Mouse (Mus musculus): ENCODE measurements around the gene Tcp11. TPM values are rescaled to one million over a fixed set of nuclear protein-coding genes. Genes with fewer than 3 reads are reported as not detected.

Gene Tcp11
- polyA plus RNA-seq, 1 experiment from 2014 or later: 1.6 TPM

DNA sequence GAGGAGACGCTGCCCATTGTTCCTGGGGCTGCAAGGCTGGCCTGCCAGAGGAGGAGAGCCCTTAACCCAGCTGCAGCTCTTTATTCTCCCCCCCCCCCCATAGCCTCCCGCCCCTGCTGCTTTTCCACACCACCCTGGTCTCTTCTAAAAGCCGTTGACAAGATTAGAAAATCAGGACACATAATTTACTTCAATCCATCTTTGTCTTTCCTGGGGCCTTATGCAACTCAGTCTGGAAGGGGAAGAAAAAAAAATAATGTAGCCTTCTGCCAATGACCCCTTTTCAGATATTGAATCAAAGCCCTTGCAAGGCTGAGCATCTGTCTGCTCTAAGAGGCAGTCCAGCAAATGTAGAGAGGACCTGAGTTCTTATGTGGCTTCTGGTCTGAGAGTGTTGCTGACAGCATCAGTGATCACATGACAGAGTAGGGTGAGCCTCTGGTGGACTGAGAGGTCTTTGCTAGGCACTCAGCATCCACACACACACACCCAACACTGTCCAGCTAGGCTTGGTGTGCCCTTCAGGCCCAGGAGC, 47.3 kb downstream of the Tcp11 start:
- Histone ChIP-seq H3K4me1 (peaks cover 58% of the 10 kb centered on the region), H3K4me2 (no peak overlapping the region), H3K9me3 (no peaks in the 10 kb centered on the region), H3K36me3 (replicated peaks) (0 out of 2 replicates have a peak, but pooled peaks cover 3% of the 10 kb centered on the region), H3K4me3 (replicated peaks) (no peak overlapping the region), H3K9ac (peak overlapping the region; percentile 45; the same call in 1 of the 2 replicates), H3K27me3 (no peaks in the 10 kb centered on the region), H3K27ac (peak overlapping the region; percentile 88)
- WGBS: 17% methylated on average over 3 of the region's 3 CpGs
- no peak for ATAC-seq (ENCODE audit: low FRiP score)

DNA sequence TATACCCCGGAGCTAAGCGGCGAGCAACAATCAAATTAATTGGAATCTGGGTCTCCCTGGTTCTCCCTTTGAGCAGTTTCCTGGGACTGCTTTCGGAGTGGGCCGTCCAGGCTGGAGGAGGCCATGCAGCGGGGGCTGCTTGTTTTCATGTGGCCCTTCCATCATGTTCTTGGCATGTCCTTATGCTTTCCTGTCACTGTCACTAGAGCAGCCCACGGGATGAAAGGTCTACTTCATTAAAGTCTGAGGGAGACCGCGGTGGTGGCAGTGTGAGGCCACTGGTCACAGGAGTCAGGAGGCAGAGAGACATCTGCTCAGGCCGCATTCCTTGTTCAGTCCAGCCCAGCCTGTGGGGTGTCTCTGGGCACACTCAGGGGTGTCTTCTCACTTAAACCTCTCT, 48.2 kb downstream of the Tcp11 start:
- Histone ChIP-seq H3K9ac (peak overlapping the region; percentile 45; the same call in 1 of the 2 replicates), H3K4me1 (peaks cover 53% of the 10 kb centered on the region), H3K27me3 (no peaks in the 10 kb centered on the region), H3K9me3 (no peaks in the 10 kb centered on the region), H3K36me3 (replicated peaks) (0 out of 2 replicates have a peak, but pooled peaks cover 7% of the 10 kb centered on the region), H3K4me3 (replicated peaks) (no peak overlapping the region), H3K4me2 (no peak overlapping the region), H3K27ac (peak overlapping the region; percentile 88)
- WGBS: 67% methylated on average over 10 of the region's 10 CpGs
- ATAC-seq (ENCODE audit: low FRiP score): no peak

DNA sequence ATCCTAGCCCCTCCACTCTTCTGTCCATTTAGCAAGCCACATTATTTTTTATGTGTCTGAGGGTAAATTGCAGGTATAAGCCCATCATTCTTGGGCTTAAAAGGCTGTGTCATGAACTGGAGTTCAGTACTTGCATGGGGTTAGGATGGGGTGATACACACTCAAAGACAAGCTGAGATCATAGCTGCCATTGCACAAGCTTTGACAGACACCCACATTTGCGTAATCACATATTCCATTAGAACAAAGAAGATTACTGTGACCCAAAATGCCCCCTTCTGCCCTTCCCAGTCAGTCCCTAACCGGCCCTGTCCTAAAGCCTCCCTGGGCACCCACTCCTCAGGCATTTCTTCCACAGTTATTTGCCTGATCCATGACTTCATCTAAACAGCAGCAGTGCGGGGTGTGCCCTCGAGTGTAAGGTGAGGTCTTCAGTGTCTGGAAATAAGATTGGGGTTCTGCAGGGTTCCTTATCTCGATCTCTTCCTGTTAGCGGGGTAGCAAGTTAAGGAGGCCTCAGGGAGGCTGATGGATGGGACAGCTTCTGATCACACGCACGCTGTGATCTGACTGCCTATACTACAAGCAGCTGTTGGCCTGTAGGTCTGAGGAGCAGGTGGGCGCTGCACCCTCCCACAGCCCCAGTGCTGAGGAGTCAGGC, 49.0 kb downstream of the Tcp11 start:
- Histone ChIP-seq H3K9ac (no peak overlapping the region), H3K4me3 (replicated peaks) (no peak overlapping the region), H3K36me3 (replicated peaks) (0 out of 2 replicates have a peak, but pooled peaks cover 8% of the 10 kb centered on the region), H3K4me1 (peaks cover 48% of the 10 kb centered on the region), H3K9me3 (no peaks in the 10 kb centered on the region), H3K27ac (peak overlapping the region; percentile 88), H3K4me2 (no peak overlapping the region), H3K27me3 (no peaks in the 10 kb centered on the region)
- 81% methylated on average over 9 of the region's 9 CpGs for WGBS
- no peak for ATAC-seq (ENCODE audit: low FRiP score)

GRCm38 (mm10) chr17:28030446-28030845, 50.0 kb downstream of the Tcp11 start:
- Histone ChIP-seq H3K4me2 (no peak overlapping the region), H3K9me3 (no peaks in the 10 kb centered on the region), H3K4me1 (peaks cover 56% of the 10 kb centered on the region), H3K9ac (no peak overlapping the region), H3K27ac (peak overlapping the region; percentile 50), H3K36me3 (replicated peaks) (0 out of 2 replicates have a peak, but pooled peaks cover 8% of the 10 kb centered on the region), H3K4me3 (replicated peaks) (no peak overlapping the region), H3K27me3 (no peaks in the 10 kb centered on the region)
- ATAC-seq (ENCODE audit: low FRiP score): no peak
- 82% methylated on average over 10 of the region's 10 CpGs for WGBS

- Histone ChIP-seq H3K4me2 (no peak overlapping the region), H3K9me3 (no peaks in the 10 kb centered on the region), H3K27ac (0 out of 2 replicates have a peak overlapping the region, but pooled peaks have one; percentile 13), H3K27me3 (no peaks in the 10 kb centered on the region), H3K4me1 (peaks cover 63% of the 10 kb centered on the region), H3K9ac (no peak overlapping the region), H3K4me3 (replicated peaks) (no peak overlapping the region), H3K36me3 (replicated peaks) (0 out of 2 replicates have a peak, but pooled peaks cover 6% of the 10 kb centered on the region)
- no peak for ATAC-seq (ENCODE audit: low FRiP score)
- WGBS: 57% methylated on average over 2 of the region's 2 CpGs
Observed at GRCm38 (mm10) chr17:28029308-28029707, 51.1 kb downstream of the Tcp11 start.

GRCm38 (mm10) chr17:28028236-28028635, 52.2 kb downstream of the Tcp11 start:
- 0 out of 2 replicates have a peak, but pooled peaks cover 5% of the 10 kb centered on the region for H3K36me3 ChIP-seq (replicated peaks)
- H3K27ac ChIP-seq: no peak overlapping the region; the same call in 1 of the 2 replicates
- H3K27me3 ChIP-seq: 0 out of 2 replicates have a peak, but pooled peaks cover 2% of the 10 kb centered on the region
- H3K4me1 ChIP-seq: peaks cover 66% of the 10 kb centered on the region
- 67% methylated on average over 10 of the region's 10 CpGs for WGBS
- no peak overlapping the region for H3K4me2 ChIP-seq
- H3K9ac ChIP-seq: no peak overlapping the region
- H3K9me3 ChIP-seq: no peaks in the 10 kb centered on the region
- no peak for ATAC-seq (ENCODE audit: low FRiP score)
- no peak overlapping the region for H3K4me3 ChIP-seq (replicated peaks)

GRCm38 (mm10) chr17:28027197-28027596, 53.2 kb downstream of the Tcp11 start:
- 0 out of 2 replicates have a peak, but pooled peaks cover 2% of the 10 kb centered on the region for H3K27me3 ChIP-seq
- H3K4me2 ChIP-seq: no peak overlapping the region
- H3K4me1 ChIP-seq: peaks cover 63% of the 10 kb centered on the region
- H3K36me3 ChIP-seq (replicated peaks): 0 out of 2 replicates have a peak, but pooled peaks cover 5% of the 10 kb centered on the region
- H3K9me3 ChIP-seq: no peaks in the 10 kb centered on the region
- H3K9ac ChIP-seq: no peak overlapping the region
- WGBS: 98% methylated on average over 6 of the region's 6 CpGs
- H3K4me3 ChIP-seq (replicated peaks): no peak overlapping the region
- no peak overlapping the region for H3K27ac ChIP-seq
- no peak for ATAC-seq (ENCODE audit: low FRiP score)

GRCm38 (mm10) chr17:28026111-28026872, 54.1 kb downstream of the Tcp11 start:
- 0 out of 2 replicates have a peak, but pooled peaks cover 5% of the 10 kb centered on the region for H3K36me3 ChIP-seq (replicated peaks)
- no peak for ATAC-seq (ENCODE audit: low FRiP score)
- H3K9ac ChIP-seq: no peak overlapping the region
- no peak overlapping the region for H3K4me3 ChIP-seq (replicated peaks)
- WGBS: 88% methylated on average over 14 of the region's 14 CpGs
- no peak overlapping the region for H3K4me2 ChIP-seq
- 0 out of 2 replicates have a peak, but pooled peaks cover 2% of the 10 kb centered on the region for H3K27me3 ChIP-seq
- H3K4me1 ChIP-seq: peaks cover 60% of the 10 kb centered on the region
- no peaks in the 10 kb centered on the region for H3K9me3 ChIP-seq
- H3K27ac ChIP-seq: peak overlapping the region; percentile 78

- H3K4me2 ChIP-seq: no peak overlapping the region
- 0 out of 2 replicates have a peak, but pooled peaks cover 5% of the 10 kb centered on the region for H3K36me3 ChIP-seq (replicated peaks)
- H3K27me3 ChIP-seq: 0 out of 2 replicates have a peak, but pooled peaks cover 2% of the 10 kb centered on the region
- H3K9me3 ChIP-seq: no peaks in the 10 kb centered on the region
- peak overlapping the region; percentile 25; the same call in 1 of the 2 replicates for H3K9ac ChIP-seq
- H3K4me1 ChIP-seq: peaks cover 57% of the 10 kb centered on the region
- 70% methylated on average over 5 of the region's 5 CpGs for WGBS
- peak overlapping the region; percentile 78 for H3K27ac ChIP-seq
- no peak overlapping the region for H3K4me3 ChIP-seq (replicated peaks)
- ATAC-seq (ENCODE audit: low FRiP score): no peak
Observed at GRCm38 (mm10) chr17:28025541-28025961, 54.9 kb downstream of the Tcp11 start.

GRCm38 (mm10) chr17:28022854-28023655, 57.4 kb downstream of the Tcp11 start:
- 83% methylated on average over 22 of the region's 22 CpGs for WGBS
- Histone ChIP-seq H3K4me2 (no peak overlapping the region), H3K9me3 (no peaks in the 10 kb centered on the region), H3K36me3 (replicated peaks) (0 out of 2 replicates have a peak, but pooled peaks cover 4% of the 10 kb centered on the region), H3K9ac (no peak overlapping the region), H3K4me3 (replicated peaks) (no peak overlapping the region), H3K27ac (peak overlapping the region; percentile 51; the same call in 1 of the 2 replicates), H3K27me3 (0 out of 2 replicates have a peak, but pooled peaks cover 2% of the 10 kb centered on the region), H3K4me1 (peaks cover 64% of the 10 kb centered on the region)
- no peak; the same call in 1 of the 2 replicates for ATAC-seq (ENCODE audit: low FRiP score)

DNA sequence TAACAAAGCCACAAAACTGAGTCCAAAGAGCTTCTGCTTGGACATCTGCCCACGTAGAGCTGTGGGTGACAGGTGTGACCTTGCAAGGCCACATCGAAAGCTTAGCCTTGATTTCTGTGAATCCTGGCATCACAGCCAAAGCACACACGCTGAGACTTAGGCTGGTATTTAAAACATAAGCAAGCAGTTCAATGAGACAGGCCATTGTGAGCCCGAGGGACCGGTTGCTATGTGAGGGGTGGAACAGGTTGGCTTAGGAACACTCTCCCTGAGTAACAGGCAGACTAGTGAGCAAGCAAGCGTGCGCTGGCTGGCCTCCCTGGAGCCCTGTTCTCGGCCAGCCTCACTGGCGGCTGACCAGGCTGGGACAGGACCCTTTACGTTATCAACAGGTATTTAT, 58.5 kb downstream of the Tcp11 start:
- 73% methylated on average over 10 of the region's 10 CpGs for WGBS
- Histone ChIP-seq H3K27me3 (0 out of 2 replicates have a peak, but pooled peaks cover 2% of the 10 kb centered on the region), H3K4me2 (no peak overlapping the region), H3K9me3 (no peaks in the 10 kb centered on the region), H3K27ac (no peak overlapping the region), H3K9ac (no peak overlapping the region), H3K4me1 (peaks cover 73% of the 10 kb centered on the region), H3K4me3 (replicated peaks) (no peak overlapping the region), H3K36me3 (replicated peaks) (no peaks in the 10 kb centered on the region)
- ATAC-seq (ENCODE audit: low FRiP score): no peak

All from forebrain, embryonic 12.5 days (tissue).